Mouse (Mus musculus) megakaryocyte, embryonic 14.5 days (primary cell): ENCODE data around the gene Jsrp1.

ENCODE experiments used
- FLI1 ChIP-seq: IDR thresholded peaks from 2 replicates; pipeline ENCODE4 v1.6.1; 2012; ENCODE audit warnings: low read length, inconsistent platforms, mixed read lengths
- GATA1 ChIP-seq: IDR thresholded peaks from 3 replicates; pipeline ENCODE4 v1.6.1; 2012; ENCODE audit warnings: mixed read lengths, low read length, inconsistent platforms, borderline replicate concordance

- TF ChIP-seq FLI1 (no peak), GATA1 (no peak)
These were observed 14.2 kb downstream of the Jsrp1 start for GRCm38 (mm10) chr10:80799070-80799566.
